ENCODE assay signal across 15 mouse cellular contexts in the genomic region with DNA sequence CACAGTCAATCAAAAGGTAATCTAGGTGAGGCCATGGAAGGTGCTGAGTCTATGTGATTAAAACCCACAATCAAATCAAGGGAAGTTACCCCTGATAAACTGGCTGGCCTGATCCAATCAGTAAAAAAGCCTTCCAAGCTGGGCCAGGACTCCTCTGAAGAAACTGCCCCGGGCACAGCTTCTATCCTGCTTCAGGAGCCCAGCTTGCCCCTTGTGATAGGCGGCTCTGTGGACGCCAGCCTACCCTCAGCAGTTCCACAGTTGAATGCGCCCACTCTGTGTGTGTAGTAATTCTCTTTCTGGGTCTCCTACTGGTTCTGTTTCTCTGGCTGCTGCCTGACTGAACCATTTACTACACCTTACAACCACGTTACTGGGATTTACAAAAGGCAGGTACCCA.
DNase-seq lines count a peak whose midpoint lies in the region; ATAC-seq lines count a peak whose summit lies in the region.
"Had no signal": no experiment of that assay in that cellular context is flagged by ENCODE, and none has a peak within 500 bp of the region (broad histone marks: within the 10 kb centered on the region; RNA-seq: fewer than 3 reads in every experiment).

No protein-coding gene starts in this region.

- ATAC-seq in heart, embryonic 13.5 days (ENCODE audit: extremely low read depth, insufficient number of reproducible peaks, low FRiP score, low TSS enrichment): no peak
- no peak for ATAC-seq in forebrain, embryonic 12.5 days (ENCODE audit: low FRiP score)
- no peak for ATAC-seq in hindbrain, embryonic 12.5 days (ENCODE audit: low FRiP score)
- no peak; the same call in 1 of the 2 replicates for ATAC-seq in midbrain, embryonic 14.5 days (ENCODE audit: low FRiP score, low TSS enrichment)
- ATAC-seq: liver, postnatal 0 days had no signal

- H3K36me3 ChIP-seq in heart, embryonic 13.5 days: peaks cover 9% of the 10 kb centered on the region; the same call in 1 of the 2 replicates
- no peaks in the 10 kb centered on the region for H3K36me3 ChIP-seq in forebrain, embryonic 12.5 days (replicated peaks)
- H3K36me3 ChIP-seq in hindbrain, embryonic 12.5 days: no peaks in the 10 kb centered on the region
- no peaks in the 10 kb centered on the region for H3K36me3 ChIP-seq in midbrain, embryonic 14.5 days (ENCODE audit: control insufficient read depth, insufficient read depth, low read length)
- H3K36me3 ChIP-seq: G1E; limb, embryonic 13.5 days had no signal

- no peak overlapping the region; the same call in 1 of the 2 replicates for H3K4me2 ChIP-seq in heart, embryonic 13.5 days
- no peak overlapping the region for H3K4me2 ChIP-seq in forebrain, embryonic 12.5 days
- H3K4me2 ChIP-seq in hindbrain, embryonic 12.5 days (replicated peaks): no peak overlapping the region
- peak overlapping the region; percentile 31 for H3K4me2 ChIP-seq in midbrain, embryonic 14.5 days (ENCODE audit: low read length)
- H3K4me2 ChIP-seq: limb, embryonic 13.5 days had no signal

- H3K9me3 ChIP-seq in heart, embryonic 13.5 days: no peaks in the 10 kb centered on the region
- H3K9me3 ChIP-seq in forebrain, embryonic 12.5 days: no peaks in the 10 kb centered on the region
- no peaks in the 10 kb centered on the region for H3K9me3 ChIP-seq in hindbrain, embryonic 12.5 days (replicated peaks)
- no peaks in the 10 kb centered on the region for H3K9me3 ChIP-seq in midbrain, embryonic 14.5 days (ENCODE audit: control insufficient read depth, low read length)
- H3K9me3 ChIP-seq: limb, embryonic 13.5 days had no signal

- H3K9ac ChIP-seq in heart, embryonic 13.5 days: peak overlapping the region; percentile 14; the same call in 1 of the 2 replicates
- no peak overlapping the region for H3K9ac ChIP-seq in forebrain, embryonic 12.5 days
- no peak overlapping the region for H3K9ac ChIP-seq in hindbrain, embryonic 12.5 days
- H3K9ac ChIP-seq in midbrain, embryonic 14.5 days (replicated peaks; ENCODE audit: low read length): peak overlapping the region; percentile 1; the same call in 1 of the 2 replicates
- H3K9ac ChIP-seq: limb, embryonic 13.5 days; liver, postnatal 0 days had no signal

- 80% methylated on average over 5 of the region's 5 CpGs for WGBS in heart, embryonic 13.5 days
- 56% methylated on average over 5 of the region's 5 CpGs for WGBS in forebrain, embryonic 12.5 days
- WGBS in hindbrain, embryonic 12.5 days: 80% methylated on average over 5 of the region's 5 CpGs
- 65% methylated on average over 5 of the region's 5 CpGs for WGBS in midbrain, embryonic 14.5 days

- peaks cover 58% of the 10 kb centered on the region for H3K4me1 ChIP-seq in heart, embryonic 13.5 days
- H3K4me1 ChIP-seq in forebrain, embryonic 12.5 days: peaks cover 29% of the 10 kb centered on the region
- peaks cover 22% of the 10 kb centered on the region for H3K4me1 ChIP-seq in hindbrain, embryonic 12.5 days
- H3K4me1 ChIP-seq in midbrain, embryonic 14.5 days (ENCODE audit: control insufficient read depth, insufficient read depth, low read length): peaks cover 26% of the 10 kb centered on the region

- H3K4me3 ChIP-seq in heart, embryonic 13.5 days: no peak overlapping the region
- no peak overlapping the region for H3K4me3 ChIP-seq in forebrain, embryonic 12.5 days (replicated peaks)
- no peak overlapping the region for H3K4me3 ChIP-seq in hindbrain, embryonic 12.5 days
- no peak overlapping the region for H3K4me3 ChIP-seq in midbrain, embryonic 14.5 days (replicated peaks; ENCODE audit: low read depth, low read length)
- H3K4me3 ChIP-seq: erythroblast, embryonic 14.5 days; gastrocnemius, adult 2 months; limb, embryonic 13.5 days had no signal

- no peaks in the 10 kb centered on the region for H3K27me3 ChIP-seq in heart, embryonic 13.5 days (replicated peaks)
- H3K27me3 ChIP-seq in forebrain, embryonic 12.5 days: no peaks in the 10 kb centered on the region
- no peaks in the 10 kb centered on the region for H3K27me3 ChIP-seq in hindbrain, embryonic 12.5 days
- H3K27me3 ChIP-seq in midbrain, embryonic 14.5 days (ENCODE audit: control insufficient read depth, insufficient read depth, low read length): no peaks in the 10 kb centered on the region
- H3K27me3 ChIP-seq: limb, embryonic 13.5 days had no signal

- intact Hi-C loops in heart, postnatal 25 days (cut with DNase I): no loop called here

- peak overlapping the region; percentile 42 for H3K27ac ChIP-seq in heart, embryonic 13.5 days (replicated peaks)
- H3K27ac ChIP-seq in forebrain, embryonic 12.5 days: peak overlapping the region; percentile 42; the same call in 1 of the 2 replicates
- H3K27ac ChIP-seq in hindbrain, embryonic 12.5 days: 0 out of 2 replicates have a peak overlapping the region, but pooled peaks have one; percentile 30
- H3K27ac ChIP-seq in midbrain, embryonic 14.5 days (replicated peaks; ENCODE audit: low read depth, low read length): peak overlapping the region; percentile 55
- H3K27ac ChIP-seq: gastrocnemius, adult 2 months; limb, embryonic 13.5 days had no signal

- DNase-seq in heart, postnatal 25 days (ENCODE audit: low spot score): no peak
- peak; percentile 29 for DNase-seq in midbrain, embryonic 14.5 days
- no peak for DNase-seq in urinary bladder, adult 2 months (ENCODE audit: low spot score)
- no peak for DNase-seq in cerebellum, adult 9-10 months
- no peak for DNase-seq in spleen, postnatal 10 days (ENCODE audit: low spot score in 2 of 2)
- DNase-seq: gastrocnemius, adult 2 months; heart, postnatal 36 days; kidney, adult 18-20 months; liver, postnatal 0 days had no signal

Comparison
In these comparisons a context has a peak if more than half of its experiments do, and no peak if none do; other contexts are left out.
1. H3K9ac ChIP-seq: peak in heart, embryonic 13.5 days (single experiment) and midbrain, embryonic 14.5 days (single experiment); none in forebrain, embryonic 12.5 days (single experiment) and hindbrain, embryonic 12.5 days (single experiment).
2. Peak in every context shown above with its lines, with median percentiles within 50 percentile points of each other: H3K27ac ChIP-seq.